Mouse (Mus musculus): ENCODE results near the gene Itga7.
"Not testable (repeated sequence)": the region's sequence is repeated elsewhere in the genome, so short reads cannot be mapped to it uniquely, and the experiment has no call there.

Gene Itga7

GRCm38 (mm10) chr10:128972841-128973240 lies 39.2 kb downstream of the Itga7 start:
- Histone ChIP-seq H3K36me3 (ENCODE audit: control insufficient read depth, insufficient read depth, low read length, poor library complexity, severe bottlenecking) (no peaks in the 10 kb centered on the region), H3K27me3 (ENCODE audit: control insufficient read depth, insufficient read depth, low read length, poor library complexity, severe bottlenecking) (no peaks in the 10 kb centered on the region)
- DNase-seq (ENCODE audit: low read depth, low spot score): no peak

GRCm38 (mm10) chr10:128976395-128976794 lies 42.8 kb downstream of the Itga7 start:
- no peak for DNase-seq (ENCODE audit: low read depth, low spot score)

GRCm38 (mm10) chr10:128977522-128978114 lies 44.0 kb downstream of the Itga7 start:
- no peaks in the 10 kb centered on the region for H3K36me3 ChIP-seq (ENCODE audit: control insufficient read depth, insufficient read depth, low read length, poor library complexity, severe bottlenecking)
- no peaks in the 10 kb centered on the region for H3K27me3 ChIP-seq (ENCODE audit: control insufficient read depth, insufficient read depth, low read length, poor library complexity, severe bottlenecking)
- peak; percentile 37 for DNase-seq (ENCODE audit: low read depth, low spot score)

More at GRCm38 (mm10) chr10:128976395-128976794, 42.8 kb downstream of the Itga7 start:
- H3K27me3 ChIP-seq (ENCODE audit: control insufficient read depth, insufficient read depth, low read length, poor library complexity, severe bottlenecking): no peaks in the 10 kb centered on the region
- H3K36me3 ChIP-seq (ENCODE audit: control insufficient read depth, insufficient read depth, low read length, poor library complexity, severe bottlenecking): no peaks in the 10 kb centered on the region

- no peaks in the 10 kb centered on the region for H3K27me3 ChIP-seq (ENCODE audit: control insufficient read depth, insufficient read depth, low read length, poor library complexity, severe bottlenecking)
- DNase-seq (ENCODE audit: low read depth, low spot score): no peak
- H3K36me3 ChIP-seq (ENCODE audit: control insufficient read depth, insufficient read depth, low read length, poor library complexity, severe bottlenecking): no peaks in the 10 kb centered on the region
Observed at GRCm38 (mm10) chr10:128980644-128981365, 47.2 kb downstream of the Itga7 start.

GRCm38 (mm10) chr10:128989131-128989530 lies 55.5 kb downstream of the Itga7 start, which contains the start of gene Olfr9:
TSS of gene Olfr9 (plus strand) at chr10:128989431.
- not testable (repeated sequence) for H3K36me3 ChIP-seq (ENCODE audit: control insufficient read depth, insufficient read depth, low read length, poor library complexity, severe bottlenecking); H3K27me3 ChIP-seq (ENCODE audit: control insufficient read depth, insufficient read depth, low read length, poor library complexity, severe bottlenecking); DNase-seq (ENCODE audit: low read depth, low spot score)

- H3K27me3 ChIP-seq (ENCODE audit: control insufficient read depth, insufficient read depth, low read length, poor library complexity, severe bottlenecking); H3K36me3 ChIP-seq (ENCODE audit: control insufficient read depth, insufficient read depth, low read length, poor library complexity, severe bottlenecking); DNase-seq (ENCODE audit: low read depth, low spot score): not testable (repeated sequence)
Observed at GRCm38 (mm10) chr10:128990129-128990850, 56.7 kb downstream of the Itga7 start.

- no peak for DNase-seq (ENCODE audit: low read depth, low spot score)
- no peaks in the 10 kb centered on the region for H3K27me3 ChIP-seq (ENCODE audit: control insufficient read depth, insufficient read depth, low read length, poor library complexity, severe bottlenecking)
- no peaks in the 10 kb centered on the region for H3K36me3 ChIP-seq (ENCODE audit: control insufficient read depth, insufficient read depth, low read length, poor library complexity, severe bottlenecking)
Observed at GRCm38 (mm10) chr10:128990994-128991393, 57.4 kb downstream of the Itga7 start.

GRCm38 (mm10) chr10:128995796-128996195 lies 62.2 kb downstream of the Itga7 start:
- Histone ChIP-seq H3K27me3 (ENCODE audit: control insufficient read depth, insufficient read depth, low read length, poor library complexity, severe bottlenecking) (no peaks in the 10 kb centered on the region), H3K36me3 (ENCODE audit: control insufficient read depth, insufficient read depth, low read length, poor library complexity, severe bottlenecking) (no peaks in the 10 kb centered on the region)
- DNase-seq (ENCODE audit: low read depth, low spot score): no peak

GRCm38 (mm10) chr10:128996523-128997040 lies 63.0 kb downstream of the Itga7 start:
- DNase-seq (ENCODE audit: low read depth, low spot score): no peak
- Histone ChIP-seq H3K36me3 (ENCODE audit: control insufficient read depth, insufficient read depth, low read length, poor library complexity, severe bottlenecking) (no peaks in the 10 kb centered on the region), H3K27me3 (ENCODE audit: control insufficient read depth, insufficient read depth, low read length, poor library complexity, severe bottlenecking) (no peaks in the 10 kb centered on the region)

GRCm38 (mm10) chr10:129004032-129004920 lies 70.7 kb downstream of the Itga7 start:
- no peaks in the 10 kb centered on the region for H3K27me3 ChIP-seq (ENCODE audit: control insufficient read depth, insufficient read depth, low read length, poor library complexity, severe bottlenecking)
- DNase-seq (ENCODE audit: low read depth, low spot score): no peak
- no peaks in the 10 kb centered on the region for H3K36me3 ChIP-seq (ENCODE audit: control insufficient read depth, insufficient read depth, low read length, poor library complexity, severe bottlenecking)

Measured in splenic B cell, adult 2 months (primary cell).